In genomic region chr5:80611571-80611970, GRCm38 (mm10) we compare ENCODE assay signal across 22 mouse cellular contexts.
A peak's percentile ranks its signal among the peaks of the same experiment; 100 is the strongest.
DNase-seq lines count a peak whose midpoint lies in the region; ATAC-seq lines count a peak whose summit lies in the region.
"Had no signal": no experiment of that assay in that cellular context is flagged by ENCODE, and none has a peak within 500 bp of the region (broad histone marks: within the 10 kb centered on the region; RNA-seq: fewer than 3 reads in every experiment).

No protein-coding gene starts in this region.

- no peak for DNase-seq in frontal cortex, postnatal 25 days (ENCODE audit: low spot score in 2 of 2)
- DNase-seq in brain, adult 2 months (ENCODE audit: low read depth, low spot score): peak; percentile 56
- peak; percentile 16 for DNase-seq in telencephalon, adult 2 months (ENCODE audit: low read depth, low spot score)
- no peak for DNase-seq in kidney, adult 18-20 months
- DNase-seq: adrenal gland, adult 2 months; adrenal gland, adult 8-10 months; adrenal gland, postnatal 10 days; adrenal gland, postnatal 14 days; adrenal gland, postnatal 25 days; adrenal gland, postnatal 36 days; B cell, adult 2 months; cerebellum, adult 11 months; cerebellum, adult 11-12 months; cerebellum, adult 18-20 months; cerebellum, adult 2 months had no signal

- H3K36me3 ChIP-seq in forebrain, embryonic 15.5 days: no peaks in the 10 kb centered on the region
- H3K36me3 ChIP-seq: G1E had no signal

- no peak overlapping the region for H3K9ac ChIP-seq in forebrain, embryonic 15.5 days (replicated peaks)

- 95% methylated on average over 3 of the region's 3 CpGs for WGBS in forebrain, embryonic 15.5 days

- no peaks in the 10 kb centered on the region for H3K27me3 ChIP-seq in forebrain, embryonic 15.5 days
- H3K27me3 ChIP-seq: CH12.LX, Patski had no signal

- peak; percentile 77 for ATAC-seq in frontal cortex, adult (ENCODE audit: low TSS enrichment)
- ATAC-seq in forebrain, embryonic 15.5 days (replicated peaks): no peak
- ATAC-seq: activated CD4-positive, CD25-positive, alpha-beta regulatory T cell, adult 4 months; CD4-positive, CD25-positive, alpha-beta regulatory T cell, adult 4 months; Patski had no signal

- H3K9me3 ChIP-seq in forebrain, embryonic 15.5 days: no peaks in the 10 kb centered on the region
- H3K9me3 ChIP-seq: G1E had no signal

- no peaks in the 10 kb centered on the region for H3K4me1 ChIP-seq in forebrain, embryonic 15.5 days

- H3K4me3 ChIP-seq in forebrain, embryonic 15.5 days: no peak overlapping the region

- H3K27ac ChIP-seq in forebrain, embryonic 15.5 days (replicated peaks): no peak overlapping the region

- H3K4me2 ChIP-seq in forebrain, embryonic 15.5 days (replicated peaks): no peak overlapping the region

Comparison
In these comparisons a context has a peak if more than half of its experiments do, and no peak if none do; other contexts are left out.
1. DNase-seq: peak in brain, adult 2 months (single experiment) and telencephalon, adult 2 months (single experiment); none in frontal cortex, postnatal 25 days (0 of 2) and kidney, adult 18-20 months (single experiment).